Mouse (Mus musculus) embryonic facial prominence, embryonic 14.5 days (tissue): ENCODE measurements around the gene Mdm1. TPM values are rescaled to one million over a fixed set of nuclear protein-coding genes. Genes with fewer than 3 reads are reported as not detected.
"Not testable (repeated sequence)": the region's sequence is repeated elsewhere in the genome, so short reads cannot be mapped to it uniquely, and the experiment has no call there.

Source experiments
- ATAC-seq: fragments of 200-750 bp; cut with Nextera tagmentation; 2 replicates; pipeline ENCODE4 v1.8.0; 2017; ENCODE audit warnings: low read depth, moderate number of reproducible peaks, moderate TSS enrichment
- DNase-seq: peaks from one replicate; pipeline ENCODE4 v3.0.0-alpha.2; 2015; ENCODE audit warnings: low spot score
- H3K27ac ChIP-seq: fragments of 300-500 bp; sonication (generic); replicated peaks from 2 replicates; pipeline ENCODE4 v1.5.1; 2014; ENCODE audit warnings: low read depth, mild to moderate bottlenecking, low read length, moderate library complexity
- H3K27me3 ChIP-seq: fragments of 300-500 bp; sonication (generic); replicated peaks from 2 replicates; pipeline ENCODE4 v1.6.1; 2014; ENCODE audit warnings: low read length; ENCODE audit not compliant: control insufficient read depth, insufficient read depth
- H3K36me3 ChIP-seq: fragments of 300-500 bp; sonication (generic); 2 replicates; pipeline ENCODE4 v1.6.1; 2014; ENCODE audit warnings: low read length, mixed read lengths; ENCODE audit not compliant: control insufficient read depth, insufficient read depth
- H3K4me1 ChIP-seq: fragments of 300-500 bp; sonication (generic); 2 replicates; pipeline ENCODE4 v1.6.1; 2014; ENCODE audit warnings: antibody characterized with exemption, low read length; ENCODE audit not compliant: control insufficient read depth, insufficient read depth
- H3K4me2 ChIP-seq: fragments of 300-500 bp; sonication (generic); 2 replicates; pipeline ENCODE4 v1.6.1; 2014; ENCODE audit warnings: low read depth, mild to moderate bottlenecking, low read length, moderate library complexity, mixed read lengths
- H3K4me3 ChIP-seq: fragments of 300-500 bp; sonication (generic); 2 replicates; pipeline ENCODE4 v1.5.1; 2014; ENCODE audit warnings: low read depth, mild to moderate bottlenecking, low read length
- H3K9ac ChIP-seq: fragments of 300-500 bp; sonication (generic); 2 replicates; pipeline ENCODE4 v1.6.1; 2014; ENCODE audit warnings: low read depth, mild to moderate bottlenecking, low read length, moderate library complexity, mixed read lengths
- H3K9me3 ChIP-seq: fragments of 300-500 bp; sonication (generic); 2 replicates; pipeline ENCODE4 v1.6.1; 2016; ENCODE audit warnings: low read length; ENCODE audit not compliant: control insufficient read depth
- WGBS: fragments of 180-500 bp; shearing (Covaris S2); extraction: QIAGEN DNeasy Blood & Tissue Kit; methylation state at CpG from one replicate; pipeline ENCODE4 v1.1.7; 2014; 5-methylcytosine and 5-hydroxymethylcytosine counted together
- polyA plus RNA-seq: library from polyadenylated mRNA; unstranded; fragments of >200 nt; fragmentation: Nextera tagmentation; extraction: Ambion mirVana; gene quantifications from 2 replicates; pipeline ENCODE4 v1.2.1, GENCODE M21; 2014

Mdm1 gene
- polyA plus RNA-seq, 1 experiment from 2014 or later: 27.2 TPM

DNA sequence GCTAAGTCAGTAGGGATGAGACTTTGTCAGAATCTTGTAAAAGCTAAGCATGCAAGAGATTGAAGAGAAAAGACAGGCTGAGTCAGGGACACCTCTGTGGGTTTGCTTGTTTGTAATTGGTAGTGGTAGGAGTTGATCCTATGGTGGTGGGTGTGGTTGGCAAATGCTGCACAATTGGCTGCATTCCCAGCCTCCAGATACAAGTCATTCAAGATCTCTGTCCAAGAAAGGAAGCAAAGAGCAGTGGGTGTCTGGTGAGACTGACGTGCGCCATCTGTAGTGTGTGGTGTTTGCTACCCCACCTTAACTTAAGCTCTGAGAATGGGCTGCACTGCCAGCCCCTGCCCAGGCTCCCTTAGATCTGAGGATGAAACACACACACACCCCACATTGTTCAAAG is 19.5 kb downstream of the Mdm1 start:
- WGBS: 82% methylated on average over 2 of the region's 2 CpGs
- DNase-seq (peak; percentile 17), ATAC-seq (no peak)
- H3K36me3 ChIP-seq: peaks cover 72% of the 10 kb centered on the region
- no peaks in the 10 kb centered on the region for H3K9me3 ChIP-seq
- H3K4me2 ChIP-seq: no peak overlapping the region
- no peak overlapping the region for H3K9ac ChIP-seq
- H3K4me3 ChIP-seq: no peak overlapping the region
- no peaks in the 10 kb centered on the region for H3K4me1 ChIP-seq
- H3K27me3 ChIP-seq: no peaks in the 10 kb centered on the region
- no peak overlapping the region for H3K27ac ChIP-seq

- Histone ChIP-seq H3K27ac (no peak overlapping the region), H3K9ac (no peak overlapping the region), H3K9me3 (no peaks in the 10 kb centered on the region), H3K36me3 (peaks cover 29% of the 10 kb centered on the region), H3K4me3 (no peak overlapping the region), H3K27me3 (no peaks in the 10 kb centered on the region), H3K4me2 (no peak overlapping the region), H3K4me1 (no peaks in the 10 kb centered on the region)
- no peak for DNase-seq
- ATAC-seq: no peak
- WGBS: 56% methylated on average over 12 of the region's 12 CpGs
These were observed 27.6 kb downstream of the Mdm1 start for GRCm38 (mm10) chr10:118169212-118169611.

DNA sequence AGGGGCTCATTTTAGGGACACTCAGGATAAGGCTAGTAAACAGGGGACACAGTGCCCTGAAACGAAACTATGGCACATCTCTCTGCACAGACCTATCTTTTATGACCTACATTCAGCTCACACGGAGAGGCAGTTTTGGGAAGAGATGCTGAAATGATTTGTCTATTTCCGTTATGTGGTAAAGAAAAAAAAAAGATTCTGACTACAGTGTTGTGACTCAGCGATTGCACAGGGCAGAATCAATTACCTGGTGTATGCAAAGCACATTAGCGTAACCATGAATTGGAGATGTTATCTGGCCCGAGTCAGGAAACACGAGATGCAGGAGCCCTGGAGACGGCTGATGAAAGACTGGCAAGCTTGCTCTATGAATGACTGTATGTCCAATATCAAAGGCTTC is 30.8 kb downstream of the Mdm1 start:
- Histone ChIP-seq H3K9ac (no peak overlapping the region), H3K4me2 (no peak overlapping the region), H3K4me3 (no peak overlapping the region), H3K4me1 (no peaks in the 10 kb centered on the region), H3K27ac (no peak overlapping the region), H3K27me3 (no peaks in the 10 kb centered on the region), H3K9me3 (no peaks in the 10 kb centered on the region), H3K36me3 (0 out of 2 replicates have a peak, but pooled peaks cover 9% of the 10 kb centered on the region)
- no peak for ATAC-seq
- 44% methylated on average over 8 of the region's 8 CpGs for WGBS
- DNase-seq: peak; percentile 58

GRCm38 (mm10) chr10:118172876-118173275 is 31.3 kb downstream of the Mdm1 start:
- Histone ChIP-seq H3K9me3 (no peaks in the 10 kb centered on the region), H3K36me3 (0 out of 2 replicates have a peak, but pooled peaks cover 9% of the 10 kb centered on the region), H3K27me3 (no peaks in the 10 kb centered on the region), H3K4me2 (no peak overlapping the region), H3K27ac (no peak overlapping the region), H3K4me3 (no peak overlapping the region), H3K9ac (no peak overlapping the region), H3K4me1 (no peaks in the 10 kb centered on the region)
- 73% methylated on average over 3 of the region's 3 CpGs for WGBS
- ATAC-seq: no peak
- DNase-seq: no peak

DNA sequence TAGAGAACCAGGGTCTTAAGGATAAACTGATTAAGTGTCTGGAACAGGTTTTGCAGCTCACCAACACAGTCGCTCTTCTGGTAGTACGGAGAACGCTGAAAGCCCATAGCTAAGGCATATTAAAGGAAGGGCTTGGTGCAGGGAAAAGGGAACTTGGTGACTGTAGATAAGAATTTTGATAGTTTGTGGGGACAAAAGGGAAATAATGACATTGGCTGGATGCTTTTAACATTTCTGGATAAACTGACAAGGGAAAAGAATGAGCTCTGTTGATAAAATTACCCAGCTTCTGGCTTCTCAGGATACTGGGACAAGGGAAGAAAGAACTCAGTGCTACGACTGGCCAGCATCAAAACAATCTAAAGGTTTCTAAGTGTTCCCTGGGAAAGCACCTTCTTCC is 33.9 kb downstream of the Mdm1 start:
- 77% methylated on average over 4 of the region's 4 CpGs for WGBS

GRCm38 (mm10) chr10:118178735-118179151 is 37.1 kb downstream of the Mdm1 start:
- H3K27ac ChIP-seq: no peak overlapping the region
- H3K27me3 ChIP-seq: no peaks in the 10 kb centered on the region
- no peak overlapping the region for H3K4me2 ChIP-seq
- DNase-seq: no peak
- H3K4me1 ChIP-seq: no peaks in the 10 kb centered on the region
- ATAC-seq: no peak
- H3K9me3 ChIP-seq: no peaks in the 10 kb centered on the region
- H3K9ac ChIP-seq: no peak overlapping the region
- no peak overlapping the region for H3K4me3 ChIP-seq
- 82% methylated on average over 10 of the region's 10 CpGs for WGBS
- no peaks in the 10 kb centered on the region for H3K36me3 ChIP-seq

More for the DNA sequence above, 33.9 kb downstream of the Mdm1 start:
- H3K4me1 ChIP-seq, H3K27me3 ChIP-seq, H3K9ac ChIP-seq, H3K36me3 ChIP-seq, ATAC-seq, DNase-seq, H3K4me2 ChIP-seq, H3K9me3 ChIP-seq, H3K27ac ChIP-seq, H3K4me3 ChIP-seq: not testable (repeated sequence)

- DNase-seq (no peak), ATAC-seq (no peak)
- no peaks in the 10 kb centered on the region for H3K9me3 ChIP-seq
- 86% methylated on average over 11 of the region's 11 CpGs for WGBS
- no peak overlapping the region for H3K4me2 ChIP-seq
- H3K27ac ChIP-seq: no peak overlapping the region
- no peak overlapping the region for H3K9ac ChIP-seq
- H3K36me3 ChIP-seq: no peaks in the 10 kb centered on the region
- no peaks in the 10 kb centered on the region for H3K27me3 ChIP-seq
- H3K4me1 ChIP-seq: no peaks in the 10 kb centered on the region
- no peak overlapping the region for H3K4me3 ChIP-seq
These were observed 37.7 kb downstream of the Mdm1 start for GRCm38 (mm10) chr10:118179265-118179664.

DNA sequence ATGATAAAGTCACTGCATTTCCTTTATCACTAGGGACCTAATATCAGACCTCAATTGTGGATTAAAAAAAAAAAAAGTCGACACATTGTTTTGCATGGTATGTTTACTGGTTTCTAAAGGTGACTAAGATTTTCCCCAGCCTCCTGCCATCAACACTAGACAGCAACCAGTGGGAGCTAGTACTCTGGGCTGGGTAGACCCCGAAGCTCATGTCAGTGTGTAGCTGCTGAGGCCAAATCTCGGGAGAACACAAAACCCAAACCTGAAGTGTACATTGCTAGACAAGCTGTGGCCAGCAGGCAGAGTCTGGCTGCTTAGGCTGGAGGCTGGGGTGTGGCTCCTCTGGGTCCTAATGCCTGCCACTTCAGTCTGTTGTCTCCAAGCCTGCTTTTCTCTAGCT is 53.5 kb downstream of the Mdm1 start:
- H3K27me3 ChIP-seq, H3K9ac ChIP-seq, H3K36me3 ChIP-seq, DNase-seq, H3K4me2 ChIP-seq, H3K27ac ChIP-seq, H3K4me1 ChIP-seq, H3K4me3 ChIP-seq, H3K9me3 ChIP-seq: not testable (repeated sequence)
- 34% methylated on average over 3 of the region's 3 CpGs for WGBS
- ATAC-seq: 0 out of 2 replicates have a peak, but pooled peaks have one; percentile 33

GRCm38 (mm10) chr10:118204642-118205041 is 63.0 kb downstream of the Mdm1 start, which contains the start of gene Il22:
TSS of gene Il22 (plus strand) at chr10:118204942.
- no peak within 1 kb of the TSS for H3K9ac ChIP-seq
- ATAC-seq (no peak), DNase-seq (no peak)
- WGBS: 76% methylated on average over 4 of the region's 4 CpGs
- no peaks in the 10 kb centered on the region for H3K36me3 ChIP-seq
- no peaks in the 10 kb centered on the region for H3K9me3 ChIP-seq
- H3K27me3 ChIP-seq: no peaks in the 10 kb centered on the region
- H3K4me1 ChIP-seq: no peaks in the 10 kb centered on the region
- no peak within 1 kb of the TSS for H3K27ac ChIP-seq
- no peak within 1 kb of the TSS for H3K4me2 ChIP-seq
- H3K4me3 ChIP-seq: no peak within 1 kb of the TSS
